Mouse (Mus musculus) heart, embryonic 12.5 days (tissue): ENCODE measurements around the gene Parvg. TPM values are rescaled to one million over a fixed set of nuclear protein-coding genes. Genes with fewer than 3 reads are reported as not detected.

ENCODE experiments used
- ATAC-seq: fragments of 200-750 bp; cut with Nextera tagmentation; 2 replicates; pipeline ENCODE4 v1.8.0; 2017; ENCODE audit warnings: moderate TSS enrichment, moderate library complexity; ENCODE audit not compliant: insufficient number of reproducible peaks, low FRiP score
- H3K27ac ChIP-seq: fragments of 300-500 bp; sonication (generic); 2 replicates; pipeline ENCODE4 v1.5.1; 2016; ENCODE audit warnings: mild to moderate bottlenecking, moderate library complexity; ENCODE audit not compliant: poor library complexity, severe bottlenecking
- H3K27me3 ChIP-seq: fragments of 300-500 bp; sonication (generic); replicated peaks from 2 replicates; pipeline ENCODE4 v1.6.1; 2016; ENCODE audit warnings: mild to moderate bottlenecking, moderate library complexity
- H3K36me3 ChIP-seq: fragments of 300-500 bp; sonication (generic); 2 replicates; pipeline ENCODE4 v1.6.1; 2016; ENCODE audit warnings: mild to moderate bottlenecking, moderate library complexity
- H3K4me1 ChIP-seq: fragments of 300-500 bp; sonication (generic); replicated peaks from 2 replicates; pipeline ENCODE4 v1.6.1; 2016; ENCODE audit warnings: mild to moderate bottlenecking
- H3K4me2 ChIP-seq: fragments of 300-500 bp; sonication (generic); 2 replicates; pipeline ENCODE4 v1.6.1; 2016; ENCODE audit warnings: mild to moderate bottlenecking, moderate library complexity
- H3K4me3 ChIP-seq: fragments of 300-500 bp; sonication (generic); 2 replicates; pipeline ENCODE4 v1.5.1; 2016; ENCODE audit warnings: mild to moderate bottlenecking
- H3K9ac ChIP-seq: fragments of 300-500 bp; sonication (generic); 2 replicates; pipeline ENCODE4 v1.6.1; 2016; ENCODE audit warnings: mild to moderate bottlenecking, moderate library complexity
- H3K9me3 ChIP-seq: fragments of 300-500 bp; sonication (generic); replicated peaks from 2 replicates; pipeline ENCODE4 v1.6.1; 2016; ENCODE audit warnings: mild to moderate bottlenecking, moderate library complexity
- WGBS: fragments of 180-500 bp; shearing (Covaris S2); methylation state at CpG from one replicate; pipeline ENCODE4 v1.1.7; 2016; 5-methylcytosine and 5-hydroxymethylcytosine counted together
- polyA plus RNA-seq: library from polyadenylated mRNA; unstranded; fragments of >200 nt; fragmentation: Nextera tagmentation; extraction: Ambion mirVana; gene quantifications from 2 replicates; pipeline ENCODE4 v1.2.1, GENCODE M21; 2016

The Parvg gene
- polyA plus RNA-seq, 1 experiment from 2014 or later = 0.92 TPM

DNA sequence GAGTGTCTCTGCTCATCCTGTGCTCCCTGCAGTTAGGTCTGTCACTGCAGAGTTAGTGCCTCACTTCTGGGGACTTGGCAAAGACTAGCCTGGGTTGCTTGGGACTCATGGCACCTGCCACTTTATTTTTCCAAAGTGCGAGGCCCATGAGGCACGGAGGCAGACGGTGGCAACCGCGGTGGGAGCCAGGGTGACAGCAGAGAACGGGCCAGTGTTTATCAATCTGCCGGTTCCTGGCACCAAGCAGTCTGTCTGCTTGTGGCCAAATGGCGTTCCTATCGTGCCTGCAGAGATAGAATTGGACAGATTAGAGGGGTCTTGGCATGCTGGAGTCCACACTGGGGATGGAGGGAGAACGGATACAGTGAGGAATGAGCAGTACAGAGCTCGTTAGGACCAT is 13.6 kb upstream of the Parvg start:
- peak overlapping the region; percentile 26; the same call in 1 of the 2 replicates for H3K9ac ChIP-seq
- H3K4me3 ChIP-seq = no peak overlapping the region
- WGBS = 29% methylated on average over 11 of the region's 11 CpGs
- H3K4me2 ChIP-seq = no peak overlapping the region
- peaks cover 32% of the 10 kb centered on the region for H3K36me3 ChIP-seq
- ATAC-seq = no peak
- no peaks in the 10 kb centered on the region for H3K27me3 ChIP-seq
- H3K27ac ChIP-seq = no peak overlapping the region
- peaks cover 47% of the 10 kb centered on the region for H3K4me1 ChIP-seq
- no peaks in the 10 kb centered on the region for H3K9me3 ChIP-seq

DNA sequence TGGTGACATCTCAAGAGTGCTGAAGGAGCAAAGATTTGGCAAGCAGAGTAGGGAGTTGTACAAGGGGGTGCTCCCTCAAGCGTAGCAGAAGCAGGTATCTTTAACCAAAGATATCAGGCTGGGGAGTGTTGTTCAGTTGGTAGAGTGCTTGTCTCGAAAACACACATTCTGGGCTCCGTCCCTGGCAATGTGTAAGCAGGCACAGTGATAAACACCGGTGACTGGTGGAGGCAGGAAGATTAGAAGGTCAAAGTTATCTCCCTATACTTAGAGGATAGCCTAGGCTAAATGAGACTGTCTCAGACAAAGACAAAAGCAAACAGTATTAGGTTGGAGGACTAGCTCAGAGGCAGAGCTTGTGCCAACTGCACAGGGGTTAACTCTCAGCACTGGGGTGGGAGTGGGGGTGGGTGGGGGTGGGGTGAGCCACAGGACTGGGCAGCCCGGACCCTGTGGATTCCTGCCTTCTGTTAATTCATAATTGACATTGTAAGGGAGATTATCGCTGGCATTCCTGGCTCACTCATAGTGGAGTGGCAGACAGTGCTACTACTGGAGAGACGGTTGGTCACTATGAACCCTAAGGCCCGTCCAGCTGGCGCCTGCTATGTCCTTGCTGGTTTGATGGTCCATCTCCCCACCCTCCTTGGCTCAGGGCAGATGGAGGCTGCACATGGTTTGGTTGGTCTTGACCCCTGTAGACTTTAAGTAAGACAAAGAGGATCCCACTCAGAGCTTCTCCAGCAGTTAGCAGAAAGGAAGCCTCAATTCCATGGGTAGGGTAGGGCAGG is 12.3 kb upstream of the Parvg start:
- no peaks in the 10 kb centered on the region for H3K9me3 ChIP-seq
- 0 out of 2 replicates have a peak overlapping the region, but pooled peaks have one; percentile 4 for H3K27ac ChIP-seq
- peak; percentile 18; the same call in 1 of the 2 replicates for ATAC-seq
- no peak overlapping the region for H3K4me2 ChIP-seq
- no peak overlapping the region for H3K9ac ChIP-seq
- H3K4me3 ChIP-seq = no peak overlapping the region
- peaks cover 48% of the 10 kb centered on the region for H3K4me1 ChIP-seq
- peaks cover 25% of the 10 kb centered on the region for H3K36me3 ChIP-seq
- WGBS = 46% methylated on average over 9 of the region's 9 CpGs
- H3K27me3 ChIP-seq = no peaks in the 10 kb centered on the region

DNA sequence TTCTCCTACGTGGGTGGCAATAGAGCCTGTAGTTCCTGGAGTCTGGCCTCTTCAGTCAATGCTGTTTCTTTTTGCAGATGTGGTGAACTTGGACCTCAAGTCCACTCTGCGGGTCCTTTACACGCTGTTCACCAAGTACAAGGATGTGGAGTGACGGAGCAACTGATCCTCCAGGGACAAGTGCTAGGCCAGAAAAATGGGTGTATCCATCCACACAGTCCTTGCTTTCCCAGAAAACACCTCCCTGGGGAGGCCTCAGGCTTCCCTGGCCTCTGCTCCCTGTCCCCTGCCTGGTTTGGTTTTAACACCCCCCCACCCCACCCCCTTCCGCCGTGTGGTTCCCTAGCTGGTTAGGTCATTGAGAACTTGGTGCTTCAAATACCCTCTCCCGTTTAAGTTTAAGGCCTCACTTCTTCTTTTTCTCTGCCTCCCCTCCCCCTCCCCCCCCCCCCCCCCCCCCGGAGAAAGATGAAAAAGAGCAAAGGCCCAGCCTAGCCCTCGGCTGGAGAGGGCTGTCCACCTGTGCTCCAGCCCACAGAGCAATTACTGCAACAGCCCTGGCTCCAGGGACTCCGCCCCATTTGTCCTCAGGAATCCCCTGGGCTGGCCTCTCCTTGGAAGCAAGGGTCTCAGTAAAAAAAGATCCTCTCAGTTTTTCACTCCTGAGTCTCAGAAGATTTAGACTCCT is 10.8 kb upstream of the Parvg start:
- Histone ChIP-seq H3K36me3 (peaks cover 9% of the 10 kb centered on the region; the same call in 1 of the 2 replicates), H3K4me2 (no peak overlapping the region), H3K9ac (no peak overlapping the region), H3K4me3 (no peak overlapping the region), H3K9me3 (0 out of 2 replicates have a peak, but pooled peaks cover 5% of the 10 kb centered on the region), H3K27me3 (no peaks in the 10 kb centered on the region), H3K4me1 (peaks cover 48% of the 10 kb centered on the region), H3K27ac (no peak overlapping the region)
- 58% methylated on average over 9 of the region's 10 CpGs for WGBS
- no peak for ATAC-seq

DNA sequence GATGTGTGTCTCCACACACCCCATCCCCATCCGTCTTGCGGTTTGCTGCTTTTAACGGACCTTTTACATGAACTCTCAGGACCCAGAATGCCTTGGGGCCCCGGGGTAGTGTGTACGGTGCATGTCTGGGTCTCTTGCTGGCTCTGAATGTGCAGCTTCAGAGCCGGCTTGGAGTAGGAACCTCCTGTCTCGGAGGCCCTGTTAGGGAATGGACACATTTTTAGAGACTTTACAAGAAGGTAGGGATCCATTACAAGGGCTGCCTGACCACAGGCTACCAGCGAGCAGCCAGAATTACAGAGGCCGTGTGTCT is 10.3 kb upstream of the Parvg start:
- WGBS = 31% methylated on average over 9 of the region's 9 CpGs

DNA sequence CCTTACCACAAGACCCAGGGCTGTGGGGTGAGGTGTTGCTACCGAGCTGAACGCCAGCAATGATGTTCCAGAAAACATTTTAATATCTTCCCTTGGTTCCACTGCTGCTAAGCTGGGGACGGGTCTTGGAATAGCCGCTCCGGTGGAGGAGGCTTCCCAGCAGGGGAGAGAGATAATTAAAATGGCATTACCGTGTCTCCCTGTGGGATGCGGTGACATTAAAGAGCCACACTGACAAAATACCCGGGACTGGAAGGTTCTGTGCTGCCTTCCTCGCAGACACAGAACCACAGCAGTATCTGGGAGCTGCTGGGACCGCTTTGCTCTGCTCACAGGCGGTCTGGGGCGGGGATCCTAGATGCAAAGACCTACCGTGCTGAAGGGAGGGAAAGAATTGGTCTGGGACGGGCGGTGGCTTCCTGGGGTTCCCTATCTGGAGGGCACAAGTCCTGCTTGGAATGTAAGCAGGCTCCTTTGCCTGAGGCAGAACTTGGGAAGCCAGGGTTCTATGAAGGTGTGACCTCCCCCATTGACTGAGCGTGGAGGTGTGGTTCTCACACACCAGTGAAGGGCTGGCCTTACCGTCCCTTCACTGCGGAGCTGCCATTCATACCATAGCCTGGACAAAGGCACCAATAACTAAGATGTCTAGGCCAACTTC is 9.3 kb upstream of the Parvg start:
- H3K4me1 ChIP-seq = peaks cover 48% of the 10 kb centered on the region
- no peak overlapping the region for H3K4me2 ChIP-seq
- 0 out of 2 replicates have a peak, but pooled peaks cover 5% of the 10 kb centered on the region for H3K9me3 ChIP-seq
- ATAC-seq = no peak
- WGBS = 35% methylated on average over 18 of the region's 18 CpGs
- no peaks in the 10 kb centered on the region for H3K27me3 ChIP-seq
- no peak overlapping the region for H3K9ac ChIP-seq
- no peak overlapping the region for H3K27ac ChIP-seq
- no peaks in the 10 kb centered on the region for H3K36me3 ChIP-seq
- no peak overlapping the region for H3K4me3 ChIP-seq

More for the DNA sequence above, 10.3 kb upstream of the Parvg start:
- H3K27ac ChIP-seq = no peak overlapping the region
- peaks cover 9% of the 10 kb centered on the region; the same call in 1 of the 2 replicates for H3K36me3 ChIP-seq
- no peak overlapping the region for H3K4me2 ChIP-seq
- no peak overlapping the region for H3K9ac ChIP-seq
- H3K4me3 ChIP-seq = no peak overlapping the region
- ATAC-seq = no peak
- no peaks in the 10 kb centered on the region for H3K27me3 ChIP-seq
- H3K9me3 ChIP-seq = 0 out of 2 replicates have a peak, but pooled peaks cover 5% of the 10 kb centered on the region
- peaks cover 48% of the 10 kb centered on the region for H3K4me1 ChIP-seq

DNA sequence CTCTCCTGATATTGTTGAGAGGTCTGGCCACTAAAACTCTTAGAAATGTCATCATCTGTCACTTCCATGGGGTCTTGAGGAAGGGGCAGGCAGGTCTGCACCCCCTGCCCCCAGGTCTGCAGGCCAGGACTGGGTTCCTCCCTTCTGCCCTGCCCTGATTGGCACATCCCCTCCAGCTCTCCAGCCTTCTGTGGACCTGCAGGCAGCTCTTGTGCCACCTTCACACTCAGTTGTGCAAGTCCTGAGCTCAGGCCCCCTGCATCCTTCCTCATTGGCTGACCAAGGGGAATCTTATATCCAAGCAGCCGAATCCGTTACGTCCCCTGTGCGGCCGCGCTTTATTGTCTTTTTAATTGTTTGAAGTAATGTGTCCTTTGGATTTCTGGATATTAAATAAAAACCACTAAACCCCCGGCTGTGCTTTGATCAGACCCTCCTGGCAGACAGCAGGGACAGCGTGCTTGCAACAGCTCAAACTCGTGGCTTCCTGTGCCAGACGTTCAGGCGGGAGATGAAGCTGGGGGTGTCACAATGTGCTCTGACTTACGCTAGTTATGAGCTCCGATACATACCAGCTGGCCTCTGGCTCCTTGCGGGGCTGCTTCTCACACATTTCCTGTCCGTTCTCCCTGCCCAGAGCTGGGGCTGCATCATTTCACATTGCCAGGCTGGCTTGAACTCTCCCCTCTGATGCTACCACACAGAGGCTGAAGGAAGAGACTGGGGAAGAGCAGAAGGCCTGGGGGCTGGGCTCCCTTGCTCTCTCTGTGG is 8.4 kb upstream of the Parvg start:
- H3K36me3 ChIP-seq = no peaks in the 10 kb centered on the region
- H3K27me3 ChIP-seq = no peaks in the 10 kb centered on the region
- H3K4me2 ChIP-seq = no peak overlapping the region
- H3K4me3 ChIP-seq = no peak overlapping the region
- 62% methylated on average over 15 of the region's 15 CpGs for WGBS
- no peak overlapping the region for H3K27ac ChIP-seq
- H3K9me3 ChIP-seq = 0 out of 2 replicates have a peak, but pooled peaks cover 5% of the 10 kb centered on the region
- ATAC-seq = no peak
- H3K4me1 ChIP-seq = peaks cover 44% of the 10 kb centered on the region
- no peak overlapping the region for H3K9ac ChIP-seq

DNA sequence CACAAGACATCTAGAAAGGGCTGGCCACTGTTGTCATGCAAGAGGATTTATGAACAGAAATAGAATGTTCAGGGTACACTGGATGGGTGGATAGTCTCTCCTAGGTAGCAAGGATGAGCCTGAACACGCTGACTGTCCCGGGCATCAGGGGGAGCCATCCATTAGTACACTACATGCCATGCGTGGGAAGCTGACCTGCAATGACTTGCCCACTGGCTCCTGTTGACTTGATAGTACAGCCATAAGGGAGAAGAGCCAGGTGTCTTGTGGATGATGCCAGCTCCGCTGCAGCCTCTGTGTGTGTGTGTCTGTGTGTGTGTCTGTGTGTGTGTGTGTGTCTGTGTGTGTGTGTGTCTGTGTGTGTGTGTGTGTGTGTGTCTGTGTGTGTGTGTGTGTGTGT is 4.4 kb upstream of the Parvg start:
- peaks cover 6% of the 10 kb centered on the region; the same call in 1 of the 2 replicates for H3K27me3 ChIP-seq
- 89% methylated on average over 4 of the region's 4 CpGs for WGBS
- peaks cover 5% of the 10 kb centered on the region for H3K4me1 ChIP-seq
- no peak for ATAC-seq
- H3K4me2 ChIP-seq = no peak overlapping the region
- H3K27ac ChIP-seq = no peak overlapping the region
- no peaks in the 10 kb centered on the region for H3K36me3 ChIP-seq
- no peak overlapping the region for H3K4me3 ChIP-seq
- H3K9ac ChIP-seq = no peak overlapping the region
- 0 out of 2 replicates have a peak, but pooled peaks cover 5% of the 10 kb centered on the region for H3K9me3 ChIP-seq

DNA sequence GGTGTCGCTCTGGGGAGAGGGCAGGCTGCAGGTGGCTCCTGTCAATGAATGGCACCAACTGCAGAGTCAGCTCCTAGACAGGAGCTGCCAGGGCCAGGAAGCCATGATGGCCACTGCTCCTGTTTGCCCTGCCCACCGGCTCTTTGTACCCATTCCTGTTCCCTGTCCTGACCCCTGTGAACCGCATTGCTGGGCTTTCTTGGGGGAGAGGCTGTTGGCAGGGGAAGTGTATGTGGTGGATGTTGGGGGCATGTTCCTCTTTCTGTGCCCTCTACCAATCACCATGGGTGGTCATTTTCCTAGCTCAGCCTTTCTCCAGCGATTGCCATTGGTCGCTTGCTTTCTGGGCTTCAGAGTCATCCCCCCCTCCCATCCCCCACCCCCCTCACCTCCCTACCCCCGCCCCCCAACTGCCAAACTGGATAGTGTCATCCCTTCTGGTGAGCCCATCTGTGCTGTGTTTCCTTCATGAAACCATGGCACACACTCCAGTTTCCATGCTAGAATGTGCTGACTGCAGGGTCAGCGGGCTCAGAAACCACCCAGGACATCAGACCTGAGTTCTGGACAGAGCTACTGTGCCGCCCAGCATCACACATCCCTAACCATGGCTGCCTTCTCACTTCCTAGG is 2.2 kb upstream of the Parvg start:
- no peak overlapping the region for H3K4me2 ChIP-seq
- ATAC-seq = no peak
- no peaks in the 10 kb centered on the region for H3K36me3 ChIP-seq
- H3K27me3 ChIP-seq = peaks cover 9% of the 10 kb centered on the region; the same call in 1 of the 2 replicates
- no peak overlapping the region for H3K9ac ChIP-seq
- no peak overlapping the region for H3K27ac ChIP-seq
- no peak overlapping the region for H3K4me3 ChIP-seq
- 72% methylated on average over 8 of the region's 8 CpGs for WGBS
- H3K9me3 ChIP-seq = 0 out of 2 replicates have a peak, but pooled peaks cover 5% of the 10 kb centered on the region
- H3K4me1 ChIP-seq = no peaks in the 10 kb centered on the region

DNA sequence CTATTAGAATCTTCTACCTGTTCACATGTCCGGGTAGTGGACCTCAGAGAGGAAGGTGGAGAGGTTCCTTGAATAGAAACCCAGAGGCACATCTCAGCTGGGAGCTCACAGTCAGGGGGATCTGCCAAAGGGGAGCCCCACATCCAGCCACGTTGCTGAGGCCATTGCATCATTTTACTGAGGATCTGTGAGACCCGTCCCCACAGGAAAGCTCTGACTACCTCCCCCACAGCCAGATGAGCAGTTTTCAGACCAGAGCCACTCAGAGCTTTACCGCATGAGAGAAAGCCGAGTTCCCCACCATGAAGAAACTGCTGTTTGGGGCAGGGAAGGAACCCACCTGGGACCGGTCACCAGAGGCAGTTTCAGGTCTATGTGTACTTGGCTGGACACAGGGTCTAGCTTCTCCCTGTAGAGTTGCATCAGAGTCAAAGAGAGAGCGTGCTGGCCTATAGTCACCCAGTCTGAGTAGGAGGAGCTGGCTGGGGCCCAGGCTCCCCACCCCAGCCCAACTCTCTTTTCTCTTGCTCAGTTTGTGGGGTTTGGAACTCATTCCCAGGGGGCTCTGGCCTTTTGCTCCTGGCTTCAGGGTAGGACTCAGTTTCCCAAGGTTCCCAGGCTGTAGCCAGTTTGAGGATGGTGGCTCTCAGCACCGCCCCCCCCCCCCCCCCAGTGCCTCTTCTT is 1.2 kb downstream of the Parvg start:
- Histone ChIP-seq H3K4me1 (no peaks in the 10 kb centered on the region), H3K27me3 (peaks cover 11% of the 10 kb centered on the region; the same call in 1 of the 2 replicates), H3K4me3 (no peak overlapping the region), H3K27ac (no peak overlapping the region), H3K4me2 (no peak overlapping the region), H3K9me3 (no peaks in the 10 kb centered on the region), H3K9ac (no peak overlapping the region), H3K36me3 (no peaks in the 10 kb centered on the region)
- no peak for ATAC-seq
- 65% methylated on average over 8 of the region's 8 CpGs for WGBS

DNA sequence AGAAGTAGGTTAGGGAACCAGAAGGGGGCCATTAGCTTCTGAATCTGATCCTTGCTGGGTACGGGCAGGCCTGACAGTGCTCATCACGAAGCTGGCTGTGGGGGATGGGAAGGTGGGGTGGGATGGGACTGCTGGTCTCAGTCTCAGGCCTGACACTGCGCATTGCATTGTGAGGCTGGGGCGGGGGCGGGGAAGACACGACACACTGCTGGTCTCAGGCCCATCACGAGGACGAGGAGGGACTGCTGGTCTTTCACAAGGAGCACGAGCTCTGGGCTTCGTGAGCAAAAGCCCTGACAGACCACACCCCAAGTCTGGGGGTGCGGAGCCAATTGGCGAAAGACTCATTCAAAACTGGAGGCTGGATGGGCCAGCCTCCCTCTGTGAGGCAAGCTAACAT is 1.9 kb downstream of the Parvg start:
- no peak overlapping the region for H3K4me3 ChIP-seq

More for the DNA sequence above, 1.9 kb downstream of the Parvg start:
- Histone ChIP-seq H3K9me3 (no peaks in the 10 kb centered on the region), H3K36me3 (no peaks in the 10 kb centered on the region), H3K27ac (no peak overlapping the region), H3K9ac (no peak overlapping the region), H3K4me2 (no peak overlapping the region), H3K27me3 (peaks cover 11% of the 10 kb centered on the region; the same call in 1 of the 2 replicates), H3K4me1 (no peaks in the 10 kb centered on the region)
- ATAC-seq = no peak
- WGBS = 44% methylated on average over 12 of the region's 12 CpGs
